Mouse (Mus musculus): ENCODE data around the gene Zfp945.
"Not testable (repeated sequence)": the region's sequence is repeated elsewhere in the genome, so short reads cannot be mapped to it uniquely, and the experiment has no call there.

Gene Zfp945
- long read RNA-seq, experiment 1, full-length matches to known transcripts: 10 of 16 reads
- long read RNA-seq, experiment 1, partial matches to known transcripts: 0 of 16 reads
- long read RNA-seq, experiment 1, other reads (novel, unspliced or antisense): 6 of 16 reads
- long read RNA-seq, experiment 2, full-length matches to known transcripts: 7 of 10 reads
- long read RNA-seq, experiment 2, partial matches to known transcripts: 0 of 10 reads
- long read RNA-seq, experiment 2, other reads (novel, unspliced or antisense): 3 of 10 reads

- intact Hi-C loops (cut with DNase I): loop anchor here (2.0 to 10.0 kb wide), 3 partner anchors 50 to 698 kb away; partner anchors contain the start of genes Zfp213 and Zfp40
These were observed at the start of gene Zfp945 for GRCm38 (mm10) chr17:22866845-22867481. Zfp945 (minus strand) TSS chr17:22867134.

- intact Hi-C loops (cut with DNase I): no loop called here
These were observed 21.4 kb upstream of the Zfp945 start for GRCm38 (mm10) chr17:22888302-22888701.

GRCm38 (mm10) chr17:22884059-22884698 is 17.2 kb upstream of the Zfp945 start:
- intact Hi-C loops (cut with DNase I): no loop called here

DNA sequence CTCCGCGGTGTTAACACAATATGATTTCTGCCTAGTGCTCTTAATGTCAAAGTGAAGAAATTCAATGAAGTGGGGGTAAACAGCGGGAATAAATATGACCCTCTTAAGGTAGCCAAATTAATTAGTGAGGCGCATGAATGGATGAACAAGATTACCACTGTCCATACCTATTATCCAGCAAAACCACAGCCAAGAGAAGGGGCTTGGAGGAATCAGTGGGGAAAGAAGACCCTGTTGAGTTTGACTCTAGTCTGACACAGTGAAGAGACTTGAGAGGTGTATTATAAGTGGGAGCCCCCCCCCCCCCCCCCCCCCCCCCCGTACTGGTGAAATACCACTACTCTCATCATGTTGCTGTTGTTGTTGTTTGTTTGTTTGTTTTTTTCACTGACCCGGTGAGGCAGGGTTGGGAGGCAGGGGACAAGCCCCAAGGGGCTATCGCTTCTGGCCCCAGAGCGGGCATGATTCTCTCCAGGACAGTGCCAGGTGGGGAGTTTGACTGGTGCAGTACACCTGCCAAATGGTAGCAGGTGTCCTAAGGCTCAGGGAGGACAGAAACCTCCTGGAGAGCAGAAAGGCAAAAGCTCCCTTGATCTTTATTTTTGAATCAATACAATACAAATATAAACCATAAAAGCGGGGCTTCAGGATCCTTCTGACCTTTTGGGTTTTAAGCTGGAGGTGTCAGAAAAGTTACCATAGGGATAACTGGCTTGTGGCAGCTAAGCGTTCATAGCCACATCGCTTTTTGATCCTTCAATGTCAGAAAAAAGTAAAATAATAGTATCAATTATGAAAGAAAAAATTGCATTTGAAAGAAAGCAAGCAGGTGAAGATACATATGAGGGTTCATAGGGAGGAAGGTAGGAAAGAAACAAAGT is 10.7 kb upstream of the Zfp945 start:
- intact Hi-C loops (cut with DNase I): no loop called here

- intact Hi-C loops (cut with DNase I): no loop called here
These were observed 9.4 kb upstream of the Zfp945 start for GRCm38 (mm10) chr17:22876316-22876715.

- intact Hi-C loops (cut with DNase I): not testable (repeated sequence)
These were observed 8.6 kb upstream of the Zfp945 start for GRCm38 (mm10) chr17:22875549-22875948.

DNA sequence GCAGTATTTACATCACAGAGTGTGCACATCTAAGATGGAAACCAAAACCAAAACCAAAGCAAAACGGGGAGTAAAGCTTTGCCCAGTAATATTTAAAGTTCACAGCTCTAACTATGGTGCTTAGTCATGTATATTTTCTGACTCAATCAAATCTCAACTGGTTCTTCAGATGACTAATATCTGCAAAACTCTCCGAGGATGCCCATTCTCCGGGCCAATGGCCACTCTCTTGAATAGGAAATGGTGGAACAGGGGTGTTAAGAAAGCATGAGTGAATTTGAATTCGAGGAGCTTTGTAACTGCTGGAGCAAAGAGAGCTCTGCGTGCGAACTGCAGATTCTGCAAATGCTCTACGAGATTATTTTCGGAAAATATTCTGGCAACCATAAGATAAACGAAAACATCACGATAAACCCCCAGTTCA is 501 bp downstream of the Zfp945 start:
- intact Hi-C loops (cut with DNase I): loop anchor here (2.0 to 10.0 kb wide), 3 partner anchors 50 to 698 kb away; partner anchors contain the start of genes Zfp213 and Zfp40

GRCm38 (mm10) chr17:22821166-22821565 is 45.8 kb downstream of the Zfp945 start:
- intact Hi-C loops (cut with DNase I): no loop called here

DNA sequence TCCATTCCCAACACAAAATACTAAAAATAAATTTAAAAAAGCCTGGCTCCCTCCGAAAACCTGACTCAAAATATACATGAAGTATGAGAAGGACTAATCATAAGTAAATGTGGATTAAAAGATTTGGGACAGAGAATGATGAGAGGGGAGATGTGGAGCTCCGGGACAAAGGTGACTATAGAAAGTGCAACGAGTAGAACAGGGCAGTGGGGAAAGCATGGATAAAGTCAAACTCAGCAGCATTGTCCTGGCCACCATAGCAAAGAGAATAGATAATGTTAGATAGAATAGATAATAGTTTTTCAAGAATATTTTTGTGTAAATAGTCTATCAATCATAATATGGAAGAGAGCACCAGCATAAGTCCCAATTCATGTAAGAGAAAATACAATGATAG is 48.7 kb downstream of the Zfp945 start:
- intact Hi-C loops (cut with DNase I): no loop called here

- intact Hi-C loops (cut with DNase I): loop anchor here (2.0 kb wide), 1 partner anchor 49 kb away; the partner anchor contains the start of gene Zfp945
These were observed 49.3 kb downstream of the Zfp945 start for GRCm38 (mm10) chr17:22817471-22818198.

DNA sequence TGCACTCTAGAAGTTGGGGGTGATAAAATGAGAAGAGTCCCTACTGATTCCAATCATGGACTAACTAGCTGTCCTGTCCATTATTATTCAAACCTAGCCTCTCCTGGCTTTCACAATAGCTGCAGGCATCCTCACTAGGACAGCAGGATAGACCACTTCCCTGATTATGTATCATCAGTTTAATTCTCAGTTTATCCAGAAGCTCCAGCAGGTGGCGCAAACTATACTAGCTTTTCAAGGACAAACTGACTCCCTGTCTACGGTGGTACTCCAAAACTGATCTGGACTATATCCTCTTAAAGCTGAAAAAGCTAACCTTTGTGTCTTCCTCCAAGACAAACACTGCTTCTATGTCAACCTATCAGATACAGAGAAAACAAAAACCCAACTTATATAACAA is 67.2 kb downstream of the Zfp945 start:
- intact Hi-C loops (cut with DNase I): no loop called here

Data from adrenal gland (tissue).